Mouse (Mus musculus) myocyte (in vitro differentiated cells): Measurements from ENCODE around the gene 4930550C14Rik.

Source experiments
- E2F4 ChIP-seq: IDR thresholded peaks from one replicate; pipeline ENCODE4 v1.6.1; 2011; ENCODE audit warnings: mild to moderate bottlenecking, control low read depth, moderate library complexity; ENCODE audit not compliant: insufficient read depth
- MAX ChIP-seq: IDR thresholded peaks from one replicate; pipeline ENCODE4 v1.6.1; 2011; ENCODE audit warnings: low read depth, mild to moderate bottlenecking, control low read depth
- POLR2A ChIP-seq: IDR thresholded peaks from one replicate; pipeline ENCODE4 v1.6.1; 2011; ENCODE audit warnings: low read depth, mild to moderate bottlenecking, control low read depth, moderate library complexity; ENCODE audit not compliant: insufficient read length
- USF1 ChIP-seq: IDR thresholded peaks from one replicate; pipeline ENCODE4 v1.6.1; 2011; ENCODE audit warnings: low read depth, mild to moderate bottlenecking, control low read depth, moderate library complexity

- no peak for TF ChIP-seq MAX
- no peak for TF ChIP-seq POLR2A
- TF ChIP-seq USF1, result no peak
- no peak for TF ChIP-seq E2F4
Observed at GRCm38 (mm10) chr9:53384873-53385272, 17.3 kb upstream of the 4930550C14Rik start.
